Mouse (Mus musculus) forebrain, postnatal 0 days (tissue): ENCODE results near the gene Them5. TPM values are rescaled to one million over a fixed set of nuclear protein-coding genes. Genes with fewer than 3 reads are reported as not detected.

Experiments used
- ATAC-seq: fragments of 200-750 bp; cut with Nextera tagmentation; 2 replicates; pipeline ENCODE4 v1.8.0; 2017; ENCODE audit warnings: mild to moderate bottlenecking, moderate library complexity
- DNase-seq: peaks from one replicate; pipeline ENCODE4 v3.0.0-alpha.2; 2015
- H3K27ac ChIP-seq: fragments of 300-500 bp; sonication (generic); 2 replicates; pipeline ENCODE4 v1.5.1; 2014; ENCODE audit warnings: low read depth, mild to moderate bottlenecking, antibody characterized with exemption, low read length, moderate library complexity, mixed read lengths
- H3K27me3 ChIP-seq: fragments of 300-500 bp; sonication (generic); 2 replicates; pipeline ENCODE4 v1.6.1; 2014; ENCODE audit warnings: mild to moderate bottlenecking, low read length, mixed read lengths; ENCODE audit not compliant: insufficient read depth
- H3K36me3 ChIP-seq: fragments of 300-500 bp; sonication (generic); 2 replicates; pipeline ENCODE4 v1.6.1; 2014; ENCODE audit warnings: mild to moderate bottlenecking, moderate library complexity; ENCODE audit not compliant: insufficient read depth
- H3K4me1 ChIP-seq: fragments of 300-500 bp; sonication (generic); 2 replicates; pipeline ENCODE4 v1.6.1; 2014; ENCODE audit warnings: antibody characterized with exemption; ENCODE audit not compliant: insufficient read depth
- H3K4me2 ChIP-seq: fragments of 300-500 bp; sonication (generic); 2 replicates; pipeline ENCODE4 v1.6.1; 2014; ENCODE audit warnings: low read depth, mild to moderate bottlenecking, moderate library complexity
- H3K4me3 ChIP-seq: fragments of 300-500 bp; sonication (generic); 2 replicates; pipeline ENCODE4 v1.5.1; 2014; ENCODE audit warnings: low read depth, low read length, mixed read lengths
- H3K9ac ChIP-seq: fragments of 300-500 bp; sonication (generic); 2 replicates; pipeline ENCODE4 v1.6.1; 2014; ENCODE audit warnings: mild to moderate bottlenecking
- H3K9me3 ChIP-seq: fragments of 300-500 bp; sonication (generic); 2 replicates; pipeline ENCODE4 v1.6.1; 2016; ENCODE audit warnings: low read length
- CTCF ChIP-seq: sonication (generic); IDR thresholded peaks from 2 replicates; pipeline ENCODE4 v1.5.1; 2016; ENCODE audit warnings: antibody characterized with exemption, control low read depth, low read depth
- WGBS: fragments of 180-500 bp; shearing (Covaris S2); extraction: QIAGEN DNeasy Blood & Tissue Kit; methylation state at CpG from one replicate; pipeline ENCODE4 v1.1.7; 2014; 5-methylcytosine and 5-hydroxymethylcytosine counted together
- polyA plus RNA-seq: library from polyadenylated mRNA; unstranded; fragments of >200 nt; fragmentation: Nextera tagmentation; extraction: Ambion mirVana; gene quantifications from 2 replicates; pipeline ENCODE4 v1.2.1, GENCODE M21; 2015
- total RNA-seq: library from RNA; depleted of rRNA; stranded (reverse); fragments of >200 nt; gene quantifications from 2 replicates; pipeline ENCODE4 v1.2.3, GENCODE M21; 2014

The Them5 gene
- total and polyA plus RNA-seq, 2 experiments from 2014 or later = not detected

GRCm38 (mm10) chr3:94328681-94329080, 13.2 kb upstream of the Them5 start:
- Histone ChIP-seq H3K9me3 (no peaks in the 10 kb centered on the region), H3K36me3 (peaks cover 43% of the 10 kb centered on the region), H3K4me3 (no peak overlapping the region), H3K4me2 (no peak overlapping the region), H3K9ac (no peak overlapping the region), H3K27me3 (no peaks in the 10 kb centered on the region), H3K27ac (no peak overlapping the region), H3K4me1 (no peaks in the 10 kb centered on the region)
- ATAC-seq = no peak
- WGBS = 70% methylated on average over 3 of the region's 3 CpGs
- DNase-seq = no peak
- TF ChIP-seq CTCF = peak; percentile 39

GRCm38 (mm10) chr3:94334442-94334841, 7.5 kb upstream of the Them5 start:
- H3K4me3 ChIP-seq = no peak overlapping the region
- TF ChIP-seq CTCF = no peak
- no peak for ATAC-seq
- H3K4me2 ChIP-seq = no peak overlapping the region
- H3K27ac ChIP-seq = no peak overlapping the region
- 94% methylated on average over 4 of the region's 4 CpGs for WGBS
- DNase-seq = no peak
- H3K9me3 ChIP-seq = no peaks in the 10 kb centered on the region
- peaks cover 21% of the 10 kb centered on the region; the same call in 1 of the 2 replicates for H3K36me3 ChIP-seq
- no peak overlapping the region for H3K9ac ChIP-seq
- no peaks in the 10 kb centered on the region for H3K27me3 ChIP-seq
- H3K4me1 ChIP-seq = no peaks in the 10 kb centered on the region

GRCm38 (mm10) chr3:94338522-94338921, 3.4 kb upstream of the Them5 start:
- TF ChIP-seq CTCF = no peak
- WGBS = 84% methylated on average over 3 of the region's 3 CpGs
- no peak overlapping the region for H3K4me2 ChIP-seq
- H3K27me3 ChIP-seq = no peaks in the 10 kb centered on the region
- H3K27ac ChIP-seq = no peak overlapping the region
- H3K9me3 ChIP-seq = no peaks in the 10 kb centered on the region
- ATAC-seq (no peak), DNase-seq (no peak)
- H3K36me3 ChIP-seq = no peaks in the 10 kb centered on the region
- no peak overlapping the region for H3K9ac ChIP-seq
- H3K4me3 ChIP-seq = no peak overlapping the region
- no peaks in the 10 kb centered on the region for H3K4me1 ChIP-seq

GRCm38 (mm10) chr3:94342552-94342951, 653 bp downstream of the Them5 start:
- no peaks in the 10 kb centered on the region for H3K4me1 ChIP-seq
- H3K4me3 ChIP-seq = no peak overlapping the region
- no peak overlapping the region for H3K9ac ChIP-seq
- 40% methylated on average over 1 of the region's 1 CpGs for WGBS
- H3K36me3 ChIP-seq = no peaks in the 10 kb centered on the region
- TF ChIP-seq CTCF = no peak
- H3K27me3 ChIP-seq = no peaks in the 10 kb centered on the region
- DNase-seq = no peak
- no peak overlapping the region for H3K27ac ChIP-seq
- H3K9me3 ChIP-seq = no peaks in the 10 kb centered on the region
- no peak for ATAC-seq
- H3K4me2 ChIP-seq = no peak overlapping the region

- ATAC-seq (no peak), DNase-seq (no peak)
- no peak overlapping the region for H3K27ac ChIP-seq
- no peaks in the 10 kb centered on the region for H3K27me3 ChIP-seq
- 86% methylated on average over 2 of the region's 2 CpGs for WGBS
- no peak overlapping the region for H3K4me2 ChIP-seq
- H3K36me3 ChIP-seq = no peaks in the 10 kb centered on the region
- H3K4me3 ChIP-seq = no peak overlapping the region
- H3K9me3 ChIP-seq = no peaks in the 10 kb centered on the region
- H3K4me1 ChIP-seq = no peaks in the 10 kb centered on the region
- no peak for TF ChIP-seq CTCF
- H3K9ac ChIP-seq = no peak overlapping the region
These were observed 2.3 kb downstream of the Them5 start for GRCm38 (mm10) chr3:94344182-94344581.

GRCm38 (mm10) chr3:94344897-94345296, 3.0 kb downstream of the Them5 start:
- Histone ChIP-seq H3K36me3 (no peaks in the 10 kb centered on the region), H3K27me3 (no peaks in the 10 kb centered on the region), H3K27ac (no peak overlapping the region), H3K4me1 (no peaks in the 10 kb centered on the region), H3K4me3 (no peak overlapping the region), H3K9ac (no peak overlapping the region), H3K9me3 (no peaks in the 10 kb centered on the region), H3K4me2 (no peak overlapping the region)
- DNase-seq (no peak), ATAC-seq (no peak)
- 44% methylated on average over 3 of the region's 3 CpGs for WGBS
- TF ChIP-seq CTCF = no peak

- Histone ChIP-seq H3K9me3 (no peaks in the 10 kb centered on the region), H3K4me2 (no peak overlapping the region), H3K27me3 (no peaks in the 10 kb centered on the region), H3K9ac (no peak overlapping the region), H3K4me3 (no peak overlapping the region), H3K36me3 (no peaks in the 10 kb centered on the region), H3K4me1 (no peaks in the 10 kb centered on the region), H3K27ac (no peak overlapping the region)
- 80% methylated on average over 2 of the region's 2 CpGs for WGBS
- no peak for ATAC-seq
- no peak for TF ChIP-seq CTCF
- no peak for DNase-seq
These were observed 6.2 kb downstream of the Them5 start for GRCm38 (mm10) chr3:94348146-94348545.

GRCm38 (mm10) chr3:94360812-94361211, 18.9 kb downstream of the Them5 start:
- WGBS = 0% methylated on average over 1 of the region's 1 CpGs
- peak; percentile 54 for DNase-seq

More at GRCm38 (mm10) chr3:94360812-94361211, 18.9 kb downstream of the Them5 start:
- Histone ChIP-seq H3K27ac (no peak overlapping the region), H3K4me3 (no peak overlapping the region), H3K9me3 (no peaks in the 10 kb centered on the region), H3K36me3 (no peaks in the 10 kb centered on the region), H3K27me3 (no peaks in the 10 kb centered on the region), H3K4me2 (no peak overlapping the region), H3K9ac (no peak overlapping the region), H3K4me1 (no peaks in the 10 kb centered on the region)
- TF ChIP-seq CTCF = peak; percentile 54
- no peak for ATAC-seq
